Mouse (Mus musculus) kidney, postnatal 25 days (tissue): ENCODE results near the gene Aldh1a1.
"Not testable (repeated sequence)": the region's sequence is repeated elsewhere in the genome, so short reads cannot be mapped to it uniquely, and the experiment has no call there.

Experiments used
- DNase-seq, 2 experiments: peaks; one replicate each; pipeline ENCODE4 v3.0.0; 2021; ENCODE audit warnings: mixed read lengths in 2 of 2

Gene Aldh1a1

DNA sequence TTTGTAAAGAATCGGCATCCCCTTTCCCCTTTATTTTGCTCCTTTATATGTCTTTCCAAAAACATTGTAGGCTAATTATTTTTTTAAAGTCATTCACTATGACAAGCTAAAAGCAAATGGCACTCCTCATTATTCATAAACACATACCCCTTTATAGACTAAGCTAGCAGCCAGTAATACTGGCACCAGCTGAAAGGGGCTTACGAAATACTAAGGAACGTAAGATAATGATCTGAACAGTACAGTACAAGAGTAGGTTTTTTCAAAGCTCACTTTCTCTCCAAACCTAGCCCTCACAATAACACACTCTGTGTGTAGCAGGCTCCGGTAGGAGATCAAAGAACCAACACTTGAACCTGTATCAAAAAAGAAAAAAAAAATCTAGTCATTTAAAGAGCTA, 64.7 kb downstream of the Aldh1a1 start:
- DNase-seq = no peak

DNA sequence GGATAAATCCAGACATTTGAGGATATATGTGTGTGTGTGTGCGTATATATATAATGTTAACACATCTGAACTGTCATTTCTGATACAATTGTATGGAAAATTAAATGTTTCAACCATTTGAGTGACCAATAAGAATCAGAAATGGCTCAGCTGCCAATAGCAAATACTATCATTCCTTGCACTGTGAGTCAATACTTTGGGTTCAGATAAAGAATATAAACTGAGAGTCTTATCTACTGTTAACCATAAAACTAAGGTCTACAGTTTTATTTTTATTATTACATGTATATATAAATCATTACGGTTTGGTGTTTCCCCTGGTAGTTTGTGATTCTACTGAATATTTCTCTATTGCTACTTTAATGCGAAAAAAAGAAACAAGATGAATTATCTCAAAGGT, 65.6 kb downstream of the Aldh1a1 start:
- no peak for DNase-seq

DNA sequence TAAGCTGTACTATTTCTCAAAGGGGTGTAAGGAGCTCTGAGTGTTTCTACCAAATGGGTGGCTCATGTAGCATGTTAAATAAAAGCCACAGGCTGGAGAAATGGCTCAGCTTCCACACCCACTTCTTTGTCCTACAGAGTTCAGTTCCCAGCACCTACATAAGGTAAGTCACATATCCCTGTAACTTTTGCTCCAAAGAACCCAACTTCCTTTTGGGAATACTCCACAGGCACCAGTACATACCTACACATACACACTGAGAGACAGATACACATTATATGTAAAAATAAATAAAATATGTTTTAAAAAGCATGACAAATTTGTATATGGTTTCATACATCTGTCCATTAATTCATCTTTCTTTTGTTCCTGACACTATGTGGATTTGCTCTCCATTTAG, 66.0 kb downstream of the Aldh1a1 start:
- no peak for DNase-seq

DNA sequence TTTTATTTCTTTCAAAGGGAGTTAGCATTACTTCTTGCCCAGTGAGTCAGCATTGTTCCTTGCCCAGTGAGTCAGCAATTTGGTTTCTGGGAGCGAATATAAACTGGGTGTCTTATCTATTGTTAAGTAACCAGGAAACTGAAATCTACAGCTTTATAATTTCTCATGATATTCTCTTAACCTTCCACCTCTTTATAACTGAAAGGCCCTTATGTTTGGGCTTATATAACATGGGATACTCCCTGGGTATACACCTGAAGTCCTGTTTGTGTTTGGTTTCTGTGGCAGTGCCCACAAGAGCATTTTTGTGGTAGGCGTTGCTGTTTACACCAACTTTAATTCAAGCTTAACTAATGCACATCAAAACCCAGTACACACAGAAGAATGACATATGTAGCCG, 66.4 kb downstream of the Aldh1a1 start:
- no peak for DNase-seq

DNA sequence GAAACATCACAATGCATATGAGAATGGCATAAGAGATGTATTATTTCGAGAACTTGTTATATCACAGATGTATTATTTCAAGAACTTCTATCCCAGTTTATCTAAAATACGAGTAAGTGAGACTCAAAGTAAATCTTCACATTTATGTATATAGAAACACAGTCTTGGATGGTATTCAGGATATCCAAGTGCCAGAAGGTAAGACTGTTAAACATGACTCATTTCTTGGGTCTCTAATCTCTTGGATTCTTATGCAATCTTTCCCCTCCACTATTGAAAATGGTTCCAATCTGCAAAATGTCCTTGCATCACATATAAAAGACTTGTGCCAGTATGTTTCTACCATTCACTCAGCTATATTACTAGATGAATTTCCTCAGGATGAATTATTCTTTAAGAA, 67.4 kb downstream of the Aldh1a1 start:
- DNase-seq = no peak

DNA sequence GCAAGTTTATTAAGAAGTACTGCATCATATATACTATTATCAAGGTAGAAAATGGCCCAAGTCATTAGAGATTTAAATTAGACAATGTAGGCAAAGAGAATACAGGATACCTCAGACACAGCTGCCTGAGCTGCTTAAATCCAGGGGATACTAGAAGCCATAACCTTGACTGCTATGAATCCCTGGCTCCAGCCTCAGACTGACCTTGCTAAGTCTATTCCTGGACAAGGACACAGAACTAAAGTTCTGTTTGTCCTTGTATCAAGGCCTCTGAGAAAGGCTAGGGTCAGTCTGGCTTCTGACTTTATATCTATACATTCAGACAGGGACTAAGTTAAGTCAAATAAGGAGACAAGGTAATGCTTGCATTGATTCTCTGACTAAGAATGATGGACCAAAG, 69.9 kb downstream of the Aldh1a1 start:
- no peak for DNase-seq

DNA sequence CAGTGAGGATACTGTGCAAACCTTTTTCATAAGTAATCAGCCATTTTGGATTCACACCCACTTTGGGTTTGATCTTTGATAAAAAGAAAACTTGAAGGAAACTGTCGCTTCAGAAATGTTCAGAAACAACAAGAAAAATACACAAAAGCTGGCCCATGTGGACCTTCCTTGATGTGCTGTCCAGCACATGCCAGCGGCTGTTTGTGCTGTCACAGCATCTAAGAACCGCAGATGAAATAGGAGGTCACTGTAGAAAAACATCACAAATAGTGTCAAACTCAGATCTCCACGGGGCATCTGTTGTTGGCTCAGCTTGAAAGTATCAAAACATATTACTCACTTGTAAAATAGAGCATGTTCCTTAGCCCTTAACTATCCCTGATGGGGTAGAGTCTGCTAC, 73.8 kb downstream of the Aldh1a1 start:
- DNase-seq = no peak

DNA sequence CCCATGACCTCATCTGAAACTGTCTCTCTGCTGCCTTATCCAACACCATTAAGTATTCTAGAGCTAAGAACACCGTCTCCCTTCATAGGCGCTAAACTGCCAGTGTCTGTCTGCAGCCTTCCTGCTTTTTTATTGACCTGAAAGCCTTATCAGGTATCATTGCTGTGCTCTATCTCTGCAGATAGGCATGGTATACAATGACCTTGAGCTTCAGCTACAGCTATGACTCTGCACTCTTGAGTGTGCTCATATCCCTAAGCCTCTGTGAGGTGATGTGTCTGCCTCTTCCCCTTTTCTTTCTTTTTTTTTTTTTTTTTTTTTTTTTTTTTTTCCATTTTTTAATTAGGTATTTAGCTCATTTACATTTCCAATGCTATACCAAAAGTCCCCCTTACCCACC, 74.5 kb downstream of the Aldh1a1 start:
- no peak for DNase-seq

DNA sequence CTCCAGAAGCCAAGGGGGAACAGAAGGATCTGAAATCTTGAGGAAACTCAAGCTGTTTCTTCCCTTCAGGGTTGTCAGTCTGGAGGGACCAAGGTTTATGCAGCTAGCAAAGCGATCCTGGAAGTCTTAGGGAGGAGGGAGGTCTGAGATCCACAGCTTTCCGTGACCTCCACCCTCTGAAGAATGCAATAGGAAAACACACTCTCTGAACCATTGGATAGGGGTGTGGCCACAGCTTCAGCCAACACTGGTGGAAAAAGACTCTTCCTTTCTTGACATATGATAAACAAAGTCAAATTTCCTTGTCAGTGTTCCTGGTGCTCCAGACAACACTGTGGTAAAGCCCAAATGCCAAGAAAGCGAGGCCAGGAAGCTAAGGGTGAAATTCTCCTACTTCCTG, 84.5 kb downstream of the Aldh1a1 start:
- DNase-seq = no peak

DNA sequence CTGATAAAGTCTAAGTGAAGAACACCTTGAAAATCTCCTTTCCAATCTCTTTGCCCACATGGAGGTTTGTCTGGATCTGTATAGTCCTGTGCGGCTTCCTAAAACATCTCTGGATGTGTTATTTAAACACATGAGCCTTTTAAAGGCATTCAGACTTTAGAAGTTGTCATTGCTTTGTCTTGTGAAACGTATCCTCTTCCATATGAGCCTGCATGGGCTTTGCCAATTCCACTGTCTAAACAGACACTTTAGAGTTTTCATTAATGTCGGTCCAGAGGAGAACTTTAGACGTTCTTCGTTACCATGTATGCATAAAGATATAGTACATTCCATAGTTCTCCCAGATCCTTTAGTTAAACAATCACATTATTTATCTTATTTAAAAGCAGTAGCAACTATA, 84.9 kb downstream of the Aldh1a1 start:
- no peak for DNase-seq

DNA sequence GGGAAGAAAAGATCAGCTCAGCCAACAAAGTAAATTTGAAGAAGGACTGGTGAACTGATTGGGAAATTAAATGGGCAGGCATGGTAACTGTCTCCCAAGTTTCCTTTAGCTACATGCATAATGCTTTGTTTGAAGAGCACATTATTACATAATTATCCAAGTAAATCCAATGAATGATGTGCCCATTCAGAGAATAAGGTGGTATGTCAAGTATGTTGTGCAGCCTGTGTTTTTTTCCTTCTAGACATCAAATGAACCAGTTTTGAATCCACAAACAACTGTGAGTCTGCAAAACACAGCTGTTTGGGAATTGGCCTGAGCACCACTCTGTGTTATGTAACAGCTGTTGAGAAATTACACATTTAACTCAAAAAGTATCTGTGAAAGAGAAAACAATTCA, 107.4 kb downstream of the Aldh1a1 start:
- no peak for DNase-seq

DNA sequence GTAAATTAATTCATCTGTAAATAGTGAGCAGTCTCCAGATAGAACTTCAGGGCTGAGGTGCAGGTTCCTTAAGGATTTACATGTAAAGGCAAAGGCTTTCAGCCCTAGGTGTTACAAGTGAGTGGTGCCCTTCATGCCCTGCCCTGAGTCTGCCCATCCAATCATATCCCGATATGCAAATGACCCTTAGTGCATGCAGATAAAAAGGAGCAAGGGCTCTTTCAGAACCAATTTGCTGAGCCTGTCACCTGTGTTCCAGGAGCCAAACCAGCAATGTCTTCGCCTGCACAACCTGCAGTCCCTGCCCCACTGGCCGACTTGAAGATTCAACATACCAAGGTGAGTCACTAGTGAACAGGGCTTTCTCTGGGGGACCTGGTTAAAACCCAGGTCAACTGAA, 109.2 kb downstream of the Aldh1a1 start:
- peak; percentile 49 to 70 for DNase-seq

DNA sequence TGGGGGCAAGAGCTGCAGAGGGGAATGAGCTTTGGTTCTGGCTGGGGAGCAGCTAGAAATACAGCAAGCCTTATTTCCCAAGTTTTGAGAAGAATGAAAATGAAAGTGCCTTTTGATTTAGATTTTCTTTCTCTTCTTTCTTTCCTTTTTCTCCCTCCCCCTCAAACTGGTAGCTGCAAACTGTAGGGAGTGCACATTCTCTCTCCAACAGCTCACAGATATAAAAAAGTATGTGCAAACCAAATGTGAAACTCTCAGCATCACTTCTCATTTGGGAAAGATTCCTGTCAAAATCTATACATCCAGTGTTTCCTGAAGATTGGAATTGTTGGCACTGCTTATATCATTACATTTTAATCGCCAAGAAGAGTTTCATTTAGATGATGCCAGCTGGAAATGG, 110.7 kb downstream of the Aldh1a1 start:
- no peak for DNase-seq

DNA sequence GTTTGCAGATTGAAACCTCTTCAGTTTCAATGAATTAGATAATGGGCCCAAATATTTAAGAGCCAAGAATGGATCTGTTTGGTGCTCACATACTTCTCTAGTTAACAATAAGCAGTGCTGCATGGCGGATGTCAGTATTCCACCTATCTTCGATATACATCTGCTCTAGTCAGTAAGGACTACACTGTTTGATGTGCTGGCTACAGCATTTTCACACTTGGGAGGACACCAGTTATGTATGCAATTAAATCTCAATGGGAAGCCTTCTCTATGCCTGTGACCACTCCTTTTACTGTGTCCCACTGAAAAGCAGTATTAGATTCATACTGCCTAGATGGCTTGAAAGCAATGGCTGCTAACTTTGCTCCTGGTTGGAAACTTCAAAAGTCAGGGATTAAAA, 111.4 kb downstream of the Aldh1a1 start:
- DNase-seq = no peak

DNA sequence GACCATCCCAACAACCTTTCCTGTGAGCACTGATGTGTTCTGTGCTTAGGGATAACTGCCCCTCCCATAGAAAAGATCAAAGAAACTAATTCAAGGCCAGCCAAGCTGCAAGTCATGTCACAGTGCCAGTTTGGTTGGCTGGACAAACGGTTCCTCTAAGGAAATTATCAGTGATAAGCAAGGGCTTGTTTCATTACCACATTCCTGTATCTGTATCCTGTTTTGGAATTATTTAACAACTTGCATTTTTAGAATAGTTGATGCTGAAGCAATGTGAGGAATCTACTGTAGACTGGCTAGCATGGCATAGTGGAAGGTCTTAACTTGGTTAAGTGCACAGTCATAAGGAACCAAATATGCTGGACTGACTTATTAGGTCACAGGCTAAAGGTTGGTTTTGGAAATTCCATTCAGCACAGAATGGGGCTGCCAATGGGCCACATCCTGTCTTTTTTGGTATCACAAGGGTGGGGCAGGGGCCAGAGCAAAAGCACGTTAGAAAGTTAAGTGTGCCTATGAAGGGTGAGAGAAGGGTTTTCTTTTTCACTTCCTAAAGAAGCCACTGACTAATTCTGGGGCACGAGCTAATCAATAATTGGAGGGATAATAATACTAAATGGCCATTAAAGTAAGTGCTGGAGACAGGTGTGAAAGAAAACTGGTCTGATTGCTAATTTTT, 121.9 kb downstream of the Aldh1a1 start:
- DNase-seq = no peak

DNA sequence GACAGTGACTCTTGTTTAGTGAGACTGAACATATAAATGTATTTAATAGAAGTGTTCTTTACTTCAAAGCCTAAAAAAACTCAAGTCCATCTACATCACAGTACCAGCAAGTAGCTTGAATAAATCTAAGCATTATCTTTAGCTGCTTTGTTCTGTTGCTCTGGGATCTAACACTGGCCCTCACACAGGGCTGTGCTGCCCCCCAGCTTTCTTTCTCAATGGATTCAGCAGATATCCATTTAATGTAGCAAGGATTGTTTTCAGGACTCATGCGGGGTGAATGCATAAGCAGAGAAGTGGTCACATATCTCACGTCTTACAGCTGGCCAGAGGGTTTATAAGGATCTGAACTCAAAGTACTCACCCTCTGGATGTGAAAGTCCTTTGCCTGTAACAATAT, 129.9 kb downstream of the Aldh1a1 start:
- no peak for DNase-seq

DNA sequence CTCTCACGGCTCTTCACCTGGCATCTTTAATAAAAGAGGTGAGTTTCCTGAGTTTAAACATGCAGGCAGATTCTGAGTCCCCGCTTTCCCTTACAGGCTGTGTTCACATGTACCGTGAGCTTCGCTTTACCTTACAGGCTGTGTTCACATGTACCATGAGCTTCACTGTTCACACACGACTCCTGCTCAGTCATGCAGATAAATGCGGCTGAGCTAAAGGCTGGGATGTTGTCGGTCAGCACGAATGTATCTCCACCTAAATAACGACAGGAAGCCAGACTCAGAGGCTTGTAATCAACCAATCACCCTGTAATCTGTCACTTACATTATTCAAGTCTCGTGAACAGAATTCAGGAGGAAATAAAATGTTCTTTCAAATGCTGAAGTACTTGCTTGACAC, 130.9 kb downstream of the Aldh1a1 start:
- no peak for DNase-seq

DNA sequence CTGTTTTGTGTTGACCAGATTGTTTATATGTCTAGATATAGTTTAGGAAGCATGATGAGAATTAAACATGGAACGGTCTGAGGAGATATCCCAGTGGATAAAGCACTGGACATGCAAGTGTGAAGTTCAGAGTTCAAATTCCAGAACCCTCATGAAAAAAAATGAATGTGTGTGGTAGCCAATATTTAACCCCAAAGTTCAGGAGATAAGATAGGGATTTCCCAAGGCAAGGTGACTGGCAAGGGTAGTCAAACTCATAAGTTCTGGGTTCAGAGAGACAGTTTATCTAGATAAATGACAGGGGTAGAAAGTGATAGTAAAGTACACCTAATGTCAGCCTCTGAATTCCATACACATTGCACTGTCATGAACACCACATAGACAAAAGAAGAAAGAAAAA, 138.5 kb downstream of the Aldh1a1 start:
- DNase-seq = no peak

DNA sequence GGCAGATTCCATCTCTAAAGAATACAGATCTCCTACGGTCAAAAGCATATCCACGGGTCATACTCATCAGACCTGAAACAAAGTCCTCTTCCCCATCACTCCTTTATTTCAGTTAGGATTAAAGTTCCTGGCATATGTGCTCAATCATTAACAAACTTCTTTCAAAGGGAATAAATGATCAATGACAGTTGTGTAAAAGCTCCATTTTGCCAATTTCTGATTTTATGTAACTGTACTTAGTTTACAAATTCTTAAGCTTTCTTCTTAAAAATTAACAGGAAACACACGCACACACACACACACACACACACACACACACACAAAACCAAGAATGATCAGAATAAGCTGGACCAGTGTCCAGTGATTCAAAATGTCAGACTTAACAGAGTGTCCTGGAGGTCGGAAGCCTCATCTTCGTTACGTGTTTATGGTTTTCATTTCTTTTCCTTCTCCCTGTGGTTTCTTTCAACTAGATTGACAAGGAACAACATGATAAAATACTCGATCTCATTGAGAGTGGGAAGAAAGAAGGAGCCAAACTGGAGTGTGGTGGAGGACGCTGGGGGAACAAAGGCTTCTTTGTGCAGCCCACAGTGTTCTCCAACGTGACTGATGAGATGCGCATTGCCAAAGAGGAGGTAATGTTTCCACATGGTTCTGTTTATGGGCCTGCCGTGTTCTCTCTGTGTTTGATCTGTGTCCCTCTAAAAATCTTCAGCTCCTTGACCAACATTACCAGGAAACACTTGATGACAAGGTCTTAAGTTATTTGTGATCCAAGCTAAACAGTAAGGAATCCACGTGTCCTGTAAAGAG, 141.6 kb downstream of the Aldh1a1 start:
- DNase-seq = no peak

DNA sequence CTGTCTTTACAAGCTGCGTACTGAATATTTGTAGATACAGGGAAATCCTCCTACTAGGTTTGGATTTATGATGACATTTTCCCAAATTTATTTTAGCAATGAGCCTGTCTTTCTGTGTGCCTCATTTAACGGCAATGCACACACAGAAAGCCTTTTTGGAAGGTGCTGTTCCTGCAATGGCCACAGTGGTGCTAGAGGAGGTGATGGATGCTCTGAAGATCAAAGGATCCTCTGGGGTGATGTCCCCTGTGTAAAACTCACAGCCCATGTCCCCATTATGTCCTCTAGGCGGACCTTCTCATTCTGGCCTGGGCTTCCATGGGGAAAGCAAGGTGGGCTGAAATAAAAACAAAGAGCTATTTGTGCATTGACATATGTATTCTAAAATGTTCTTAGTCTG, 151.8 kb downstream of the Aldh1a1 start:
- no peak for DNase-seq

DNA sequence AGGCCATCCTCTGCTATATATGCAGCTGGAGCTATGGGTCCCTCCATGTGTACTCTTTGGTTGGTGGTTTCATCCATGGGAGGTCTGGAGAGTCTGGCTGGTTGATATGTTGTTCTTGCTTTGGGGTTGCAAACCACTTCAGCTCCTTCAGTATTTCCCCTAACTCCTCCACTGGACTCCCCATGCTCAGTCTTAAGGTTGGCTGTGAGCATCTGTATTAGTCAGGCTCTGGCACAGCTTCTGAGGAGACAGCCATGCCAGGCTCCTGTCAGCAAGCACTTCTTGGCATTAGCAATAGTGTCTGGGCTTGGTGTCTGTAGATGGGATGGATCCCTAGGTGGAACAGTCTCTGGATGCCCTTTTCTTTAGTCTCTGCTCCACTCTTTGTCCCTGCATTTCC, 155.0 kb downstream of the Aldh1a1 start:
- DNase-seq = not testable (repeated sequence)

DNA sequence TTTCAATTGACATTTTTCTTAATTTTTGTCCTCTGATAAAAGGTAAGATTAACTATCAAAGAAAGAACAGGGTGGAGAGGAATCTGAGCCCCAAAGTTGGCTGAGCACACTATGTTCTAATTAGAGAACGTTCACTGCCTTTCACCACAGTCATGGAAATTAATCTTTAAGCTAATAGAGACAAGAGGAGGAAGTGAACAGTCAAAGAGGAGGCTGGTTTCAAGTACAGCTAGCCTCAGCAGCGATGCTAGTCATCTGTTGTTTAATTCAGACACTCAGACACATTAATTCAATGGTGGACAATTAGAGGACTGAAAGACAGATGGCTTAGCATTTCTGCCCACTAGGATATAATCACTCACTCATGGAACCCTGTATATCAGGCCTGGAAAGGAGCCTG, 157.5 kb downstream of the Aldh1a1 start:
- DNase-seq = peak in 1 of 2 experiments; percentile 3

DNA sequence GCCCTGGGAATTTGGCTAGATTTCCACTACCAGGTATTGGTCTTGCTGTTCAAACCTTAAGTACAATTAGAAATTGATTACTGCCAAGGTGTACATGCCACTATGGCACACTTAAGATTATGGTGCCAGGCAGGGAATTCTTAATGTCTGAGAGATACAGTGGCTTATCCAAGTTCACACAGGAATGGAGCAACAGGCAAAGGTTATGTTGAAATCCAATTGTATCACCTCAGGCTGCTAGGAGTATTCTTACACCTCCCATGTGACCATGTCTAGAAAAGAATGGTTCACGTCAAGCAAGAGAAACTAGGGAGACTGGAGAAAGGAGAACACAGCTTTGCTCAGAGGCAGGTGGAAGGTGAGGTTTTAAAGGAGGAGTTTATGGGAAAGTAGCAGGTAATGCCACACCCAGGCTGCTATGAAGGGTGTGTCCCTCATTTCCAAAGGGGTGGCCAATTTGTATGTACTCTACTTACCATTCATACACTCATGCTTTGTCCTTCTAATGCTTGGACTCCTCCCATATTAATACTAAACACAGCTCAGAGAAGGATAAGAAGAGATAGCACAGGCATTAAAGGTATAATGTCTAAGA, 160.7 kb downstream of the Aldh1a1 start:
- DNase-seq = no peak

DNA sequence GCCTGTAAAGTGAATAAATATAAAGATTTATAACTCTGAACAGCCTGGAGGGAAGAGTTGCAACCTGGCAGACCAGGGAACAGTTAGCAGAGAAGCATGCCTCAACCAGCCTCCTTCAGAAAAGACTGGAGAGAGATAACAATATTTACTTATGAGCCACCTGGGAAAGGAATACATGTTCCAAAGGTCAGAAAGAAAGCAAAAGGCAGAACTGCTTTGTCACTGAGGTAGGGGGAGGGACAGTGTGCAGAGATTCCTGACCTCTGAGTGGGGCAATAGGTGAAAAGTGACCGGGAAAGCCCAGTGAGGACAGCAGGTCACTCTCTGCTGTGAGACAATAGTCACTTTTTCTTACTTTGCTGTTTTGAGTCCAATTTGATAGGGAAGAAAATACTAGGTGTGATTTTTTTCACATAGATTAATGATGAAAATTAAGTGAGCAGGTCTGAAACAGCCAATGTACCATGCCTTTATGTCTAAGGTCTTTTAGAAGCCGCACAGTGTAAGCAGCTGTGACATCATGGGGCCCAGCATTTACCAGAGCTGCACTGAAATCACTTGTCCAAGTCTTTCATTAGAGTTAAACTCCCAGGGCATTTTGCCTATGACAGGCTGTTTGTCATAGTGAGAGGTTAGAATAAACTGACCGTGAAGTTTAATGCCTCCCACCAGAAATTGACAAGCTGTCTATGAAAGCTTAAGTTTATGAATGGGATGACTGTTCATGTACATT, 161.8 kb downstream of the Aldh1a1 start:
- peak; percentile 30 to 60 for DNase-seq
